8 mouse cellular contexts compared by ENCODE assay signal in genomic region chr15:98928598-98929240, GRCm38 (mm10). TPM values are rescaled to one million over a fixed set of nuclear protein-coding genes. Genes with fewer than 3 reads are reported as not detected.
DNase-seq lines count a peak whose midpoint lies in the region; ATAC-seq and TF ChIP-seq lines count a peak whose summit lies in the region.

No protein-coding gene starts in this region.

- H3K9me3 ChIP-seq in embryonic facial prominence, embryonic 15.5 days (replicated peaks) = no peaks in the 10 kb centered on the region
- no peaks in the 10 kb centered on the region for H3K9me3 ChIP-seq in heart, embryonic 11.5 days (replicated peaks; ENCODE audit: control insufficient read depth, low read length)
- H3K9me3 ChIP-seq in limb, embryonic 13.5 days = no peaks in the 10 kb centered on the region
- no peaks in the 10 kb centered on the region for H3K9me3 ChIP-seq in midbrain, postnatal 0 days (ENCODE audit: low read length)

- peak; percentile 89 for TF ChIP-seq CTCF in midbrain, postnatal 0 days (IDR thresholded peaks at IDR 0.05)

- ATAC-seq in embryonic facial prominence, embryonic 15.5 days (ENCODE audit: insufficient number of reproducible peaks, low FRiP score, low TSS enrichment, low read depth) = no peak
- ATAC-seq in heart, embryonic 11.5 days (replicated peaks; ENCODE audit: insufficient number of reproducible peaks, low FRiP score, low TSS enrichment) = peak; percentile 55; the same call in 1 of the 2 replicates
- ATAC-seq in limb, embryonic 13.5 days (ENCODE audit: low FRiP score, low read depth) = peak; percentile 62
- peak; percentile 69; the same call in 1 of the 2 replicates for ATAC-seq in midbrain, postnatal 0 days (ENCODE audit: low FRiP score)

- H3K27me3 ChIP-seq in embryonic facial prominence, embryonic 15.5 days = no peaks in the 10 kb centered on the region
- H3K27me3 ChIP-seq in heart, embryonic 11.5 days (ENCODE audit: control insufficient read depth, insufficient read depth, low read length) = no peaks in the 10 kb centered on the region
- H3K27me3 ChIP-seq in limb, embryonic 13.5 days = no peaks in the 10 kb centered on the region
- no peaks in the 10 kb centered on the region for H3K27me3 ChIP-seq in midbrain, postnatal 0 days (ENCODE audit: insufficient read depth, low read length)

- peak overlapping the region; percentile 55; the same call in 1 of the 2 replicates for H3K27ac ChIP-seq in embryonic facial prominence, embryonic 15.5 days (replicated peaks)
- peak overlapping the region; percentile 42; the same call in 1 of the 2 replicates for H3K27ac ChIP-seq in heart, embryonic 11.5 days (ENCODE audit: low read depth, low read length)
- peak overlapping the region; percentile 1; the same call in 1 of the 2 replicates for H3K27ac ChIP-seq in limb, embryonic 13.5 days
- H3K27ac ChIP-seq in midbrain, postnatal 0 days (ENCODE audit: low read depth, low read length) = no peak overlapping the region

- no peak overlapping the region for H3K9ac ChIP-seq in embryonic facial prominence, embryonic 15.5 days
- H3K9ac ChIP-seq in heart, embryonic 11.5 days (ENCODE audit: low read depth, low read length) = no peak overlapping the region
- H3K9ac ChIP-seq in limb, embryonic 13.5 days = no peak overlapping the region
- no peak overlapping the region for H3K9ac ChIP-seq in midbrain, postnatal 0 days (replicated peaks; ENCODE audit: low read length, poor library complexity, severe bottlenecking)

- H3K4me1 ChIP-seq in embryonic facial prominence, embryonic 15.5 days = peaks cover 18% of the 10 kb centered on the region
- H3K4me1 ChIP-seq in heart, embryonic 11.5 days (ENCODE audit: control insufficient read depth, insufficient read depth, low read length) = no peaks in the 10 kb centered on the region
- peaks cover 18% of the 10 kb centered on the region for H3K4me1 ChIP-seq in limb, embryonic 13.5 days
- 0 out of 2 replicates have a peak, but pooled peaks cover 4% of the 10 kb centered on the region for H3K4me1 ChIP-seq in midbrain, postnatal 0 days (ENCODE audit: insufficient read depth, low read length)

- DNase-seq in CD4-positive, CD25-positive, alpha-beta regulatory T cell, adult 2 months (ENCODE audit: low read depth, low spot score) = peak; percentile 61
- peak; percentile 84 for DNase-seq in adrenal gland, postnatal 14 days
- DNase-seq in kidney, adult 9 months = peak; percentile 95
- peak; percentile 90 for DNase-seq in midbrain, postnatal 0 days (ENCODE audit: low spot score)
- DNase-seq in telencephalon, adult 2 months (ENCODE audit: low read depth, low spot score) = peak; percentile 55

- WGBS in embryonic facial prominence, embryonic 15.5 days = 9% methylated on average over 13 of the region's 13 CpGs
- WGBS in heart, embryonic 11.5 days (ENCODE audit: insufficient replicate concordance) = 14% methylated on average over 13 of the region's 13 CpGs
- WGBS in limb, embryonic 13.5 days = 10% methylated on average over 13 of the region's 13 CpGs
- 15% methylated on average over 13 of the region's 13 CpGs for WGBS in midbrain, postnatal 0 days

- no peak overlapping the region for H3K4me2 ChIP-seq in embryonic facial prominence, embryonic 15.5 days (replicated peaks)
- no peak overlapping the region for H3K4me2 ChIP-seq in heart, embryonic 11.5 days
- no peak overlapping the region for H3K4me2 ChIP-seq in limb, embryonic 13.5 days (replicated peaks)
- peak overlapping the region; percentile 13; the same call in 1 of the 2 replicates for H3K4me2 ChIP-seq in midbrain, postnatal 0 days (ENCODE audit: low read depth, low read length, poor library complexity, severe bottlenecking)

- no peak overlapping the region for H3K4me3 ChIP-seq in embryonic facial prominence, embryonic 15.5 days (replicated peaks)
- H3K4me3 ChIP-seq in heart, embryonic 11.5 days (ENCODE audit: low read depth, low read length) = no peak overlapping the region
- no peak overlapping the region for H3K4me3 ChIP-seq in limb, embryonic 13.5 days
- no peak overlapping the region for H3K4me3 ChIP-seq in midbrain, postnatal 0 days (ENCODE audit: low read depth, low read length)

- H3K36me3 ChIP-seq in embryonic facial prominence, embryonic 15.5 days = peaks cover 14% of the 10 kb centered on the region; the same call in 1 of the 2 replicates
- no peaks in the 10 kb centered on the region; the same call in 1 of the 2 replicates for H3K36me3 ChIP-seq in heart, embryonic 11.5 days (ENCODE audit: control insufficient read depth, insufficient read depth, low read length)
- peaks cover 10% of the 10 kb centered on the region for H3K36me3 ChIP-seq in limb, embryonic 13.5 days
- H3K36me3 ChIP-seq in midbrain, postnatal 0 days (ENCODE audit: insufficient read depth, low read length) = peaks cover 4% of the 10 kb centered on the region; the same call in 1 of the 2 replicates

RNA-seq across cellular contexts. Expression of gene Tuba1b, which starts 5.6 kb away (rescaled TPM):
- total RNA-seq in adrenal gland, postnatal 14 days (2021) = 337 and 342 TPM in 2 replicates
- polyA plus RNA-seq in embryonic facial prominence, embryonic 15.5 days (2015; fragmentation: Nextera tagmentation; extraction: Ambion mirVana) = 1,427 and 1,514 TPM in 2 replicates
- polyA plus RNA-seq in heart, embryonic 11.5 days (2014; fragmentation: Nextera tagmentation; extraction: Ambion mirVana) = 1,819 and 1,826 TPM in 2 replicates
- 1,632 and 1,683 TPM in 2 replicates for polyA plus RNA-seq in limb, embryonic 13.5 days (2015; fragmentation: Nextera tagmentation; extraction: Ambion mirVana)
- total RNA-seq in midbrain, postnatal 0 days (2014; rRNA removed) = 2,522 and 3,264 TPM in 2 replicates
- polyA plus RNA-seq in midbrain, postnatal 0 days (2015; fragmentation: Nextera tagmentation; extraction: Ambion mirVana) = 1,582 and 1,796 TPM in 2 replicates

RNA-seq across cellular contexts. Expression of gene Lmbr1l, which starts 10.7 kb away (rescaled TPM):
- total RNA-seq in adrenal gland, postnatal 14 days (2021) = 21.4 and 26.3 TPM in 2 replicates
- 21.7 and 22.0 TPM in 2 replicates for polyA plus RNA-seq in embryonic facial prominence, embryonic 15.5 days (2015; fragmentation: Nextera tagmentation; extraction: Ambion mirVana)
- 4.0 and 5.7 TPM in 2 replicates for polyA plus RNA-seq in heart, embryonic 11.5 days (2014; fragmentation: Nextera tagmentation; extraction: Ambion mirVana)
- polyA plus RNA-seq in limb, embryonic 13.5 days (2015; fragmentation: Nextera tagmentation; extraction: Ambion mirVana) = 22.5 and 26.1 TPM in 2 replicates
- total RNA-seq in midbrain, postnatal 0 days (2014; rRNA removed) = 46.0 and 56.9 TPM in 2 replicates
- polyA plus RNA-seq in midbrain, postnatal 0 days (2015; fragmentation: Nextera tagmentation; extraction: Ambion mirVana) = 19.6 and 21.7 TPM in 2 replicates

RNA-seq across cellular contexts. Expression of gene Gm49450, which starts 24.6 kb away (rescaled TPM):
- not detected in 2 replicates for total RNA-seq in adrenal gland, postnatal 14 days (2021)
- polyA plus RNA-seq in embryonic facial prominence, embryonic 15.5 days (2015; fragmentation: Nextera tagmentation; extraction: Ambion mirVana) = not detected in 2 replicates
- polyA plus RNA-seq in heart, embryonic 11.5 days (2014; fragmentation: Nextera tagmentation; extraction: Ambion mirVana) = not detected in 2 replicates
- not detected in 2 replicates for polyA plus RNA-seq in limb, embryonic 13.5 days (2015; fragmentation: Nextera tagmentation; extraction: Ambion mirVana)
- total RNA-seq in midbrain, postnatal 0 days (2014; rRNA removed) = 1,797 and 2,945 TPM in 2 replicates
- polyA plus RNA-seq in midbrain, postnatal 0 days (2015; fragmentation: Nextera tagmentation; extraction: Ambion mirVana) = not detected in 2 replicates

RNA-seq across cellular contexts. Expression of gene Tuba1a, which starts 24.8 kb away (rescaled TPM):
- total RNA-seq in adrenal gland, postnatal 14 days (2021) = 124 and 185 TPM in 2 replicates
- polyA plus RNA-seq in embryonic facial prominence, embryonic 15.5 days (2015; fragmentation: Nextera tagmentation; extraction: Ambion mirVana) = 1,473 and 1,543 TPM in 2 replicates
- 1,237 and 1,376 TPM in 2 replicates for polyA plus RNA-seq in heart, embryonic 11.5 days (2014; fragmentation: Nextera tagmentation; extraction: Ambion mirVana)
- 1,398 and 1,426 TPM in 2 replicates for polyA plus RNA-seq in limb, embryonic 13.5 days (2015; fragmentation: Nextera tagmentation; extraction: Ambion mirVana)
- total RNA-seq in midbrain, postnatal 0 days (2014; rRNA removed) = 17,447 and 20,461 TPM in 2 replicates
- polyA plus RNA-seq in midbrain, postnatal 0 days (2015; fragmentation: Nextera tagmentation; extraction: Ambion mirVana) = 15,641 and 16,823 TPM in 2 replicates

RNA-seq across cellular contexts. Expression of gene Dhh, which starts 30.4 kb away (rescaled TPM):
- total RNA-seq in adrenal gland, postnatal 14 days (2021) = 1.9 and 3.5 TPM in 2 replicates
- 1.7 and 2.4 TPM in 2 replicates for polyA plus RNA-seq in embryonic facial prominence, embryonic 15.5 days (2015; fragmentation: Nextera tagmentation; extraction: Ambion mirVana)
- polyA plus RNA-seq in heart, embryonic 11.5 days (2014; fragmentation: Nextera tagmentation; extraction: Ambion mirVana) = 2.5 and 5.0 TPM in 2 replicates
- polyA plus RNA-seq in limb, embryonic 13.5 days (2015; fragmentation: Nextera tagmentation; extraction: Ambion mirVana) = 0.59 and 0.80 TPM in 2 replicates
- total RNA-seq in midbrain, postnatal 0 days (2014; rRNA removed) = 0.38 and 0.71 TPM in 2 replicates
- 0.18 and 0.22 TPM in 2 replicates for polyA plus RNA-seq in midbrain, postnatal 0 days (2015; fragmentation: Nextera tagmentation; extraction: Ambion mirVana)
